ENCODE assay signal across 15 mouse cellular contexts in the genomic region with DNA sequence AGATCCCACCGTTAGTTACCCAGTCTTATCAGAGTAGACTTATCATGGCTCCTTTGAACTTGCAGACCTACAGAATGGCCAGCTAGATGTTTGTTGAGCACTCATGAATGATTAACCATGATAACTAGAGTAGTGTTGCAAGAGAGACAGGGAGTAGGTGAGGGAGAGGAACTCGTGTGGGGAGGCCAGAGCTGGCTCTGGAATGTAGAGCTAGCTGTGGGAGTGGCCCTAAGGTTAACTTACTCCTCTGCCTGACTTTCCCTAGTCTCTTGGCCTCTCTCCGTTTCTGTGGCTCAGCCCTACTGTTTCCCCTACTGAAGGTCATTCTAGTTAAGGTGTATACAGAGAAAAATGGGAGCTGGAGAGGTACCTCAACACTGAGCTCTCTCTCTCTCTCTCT. TPM values are rescaled to one million over a fixed set of nuclear protein-coding genes. Genes with fewer than 3 reads are reported as not detected.
DNase-seq lines count a peak whose midpoint lies in the region; ATAC-seq lines count a peak whose summit lies in the region.
"Had no signal": no experiment of that assay in that cellular context is flagged by ENCODE, and none has a peak within 500 bp of the region (broad histone marks: within the 10 kb centered on the region; RNA-seq: fewer than 3 reads in every experiment).

No protein-coding gene starts in this region.

- peak; percentile 21 for DNase-seq in urinary bladder, postnatal 14 days (ENCODE audit: low spot score)
- DNase-seq in urinary bladder, postnatal 25 days (ENCODE audit: low spot score) = no peak
- DNase-seq in kidney, postnatal 36 days = peak; percentile 53 to 89
- no peak for DNase-seq in embryo, embryonic 10.5 days (ENCODE audit: low spot score)
- DNase-seq in adrenal gland, adult 18-20 months (ENCODE audit: low spot score in 2 of 2) = no peak
- no peak for DNase-seq in cerebellum, adult 11 months
- DNase-seq in right cerebral cortex, postnatal 36 days (ENCODE audit: low spot score in 2 of 2) = no peak
- DNase-seq: B cell, adult 2 months; cerebellum, postnatal 36 days; gastrocnemius, postnatal 36 days; heart, postnatal 10 days; thymus, adult 18-20 months had no signal

- no peak overlapping the region; the same call in 1 of the 2 replicates for H3K27ac ChIP-seq in lung, embryonic 16.5 days (ENCODE audit: low read length)

- WGBS in lung, embryonic 16.5 days = 16% methylated on average over 3 of the region's 3 CpGs

- ATAC-seq in lung, embryonic 16.5 days (ENCODE audit: low read depth) = peak; percentile 91
- ATAC-seq: midbrain, embryonic 16.5 days had no signal

- no peak overlapping the region for H3K4me3 ChIP-seq in lung, embryonic 16.5 days (ENCODE audit: low read length)

- no peaks in the 10 kb centered on the region for H3K36me3 ChIP-seq in lung, embryonic 16.5 days (ENCODE audit: control insufficient read depth, insufficient read depth, low read length)
- H3K36me3 ChIP-seq: G1E had no signal

- no peak overlapping the region for H3K9ac ChIP-seq in lung, embryonic 16.5 days (ENCODE audit: low read length)

- H3K4me1 ChIP-seq in lung, embryonic 16.5 days (replicated peaks; ENCODE audit: control insufficient read depth, insufficient read depth, low read length) = 0 out of 2 replicates have a peak, but pooled peaks cover 4% of the 10 kb centered on the region

- no peaks in the 10 kb centered on the region for H3K27me3 ChIP-seq in lung, embryonic 16.5 days (ENCODE audit: control insufficient read depth, insufficient read depth, low read depth, low read length)

- H3K4me2 ChIP-seq in lung, embryonic 16.5 days (ENCODE audit: low read depth, low read length) = no peak overlapping the region

- H3K9me3 ChIP-seq in lung, embryonic 16.5 days (ENCODE audit: control insufficient read depth, low read length) = no peaks in the 10 kb centered on the region
- H3K9me3 ChIP-seq: G1E had no signal

RNA-seq across cellular contexts. Expression of a gene that starts 28.5 kb away (rescaled TPM):
- polyA plus RNA-seq in lung, embryonic 16.5 days (2015; fragmentation: Nextera tagmentation; extraction: Ambion mirVana) = 4.6 and 5.1 TPM in 2 replicates
- total RNA-seq in adrenal gland, adult 18-20 months (2021) = 1 to 10 TPM in 1 of 2 experiments, under 1 TPM in 1; 0.89 to 1.1 TPM
- polyA plus RNA-seq: G1E had no signal

Comparison
In these comparisons a context has a peak if more than half of its experiments do, and no peak if none do; other contexts are left out.
1. DNase-seq: peak in urinary bladder, postnatal 14 days (single experiment) and kidney, postnatal 36 days (2 of 2); none in urinary bladder, postnatal 25 days (single experiment), embryo, embryonic 10.5 days (single experiment), adrenal gland, adult 18-20 months (0 of 2), cerebellum, adult 11 months (single experiment) and right cerebral cortex, postnatal 36 days (0 of 2).